ENCODE assay signal across 8 mouse cellular contexts in the genomic region with DNA sequence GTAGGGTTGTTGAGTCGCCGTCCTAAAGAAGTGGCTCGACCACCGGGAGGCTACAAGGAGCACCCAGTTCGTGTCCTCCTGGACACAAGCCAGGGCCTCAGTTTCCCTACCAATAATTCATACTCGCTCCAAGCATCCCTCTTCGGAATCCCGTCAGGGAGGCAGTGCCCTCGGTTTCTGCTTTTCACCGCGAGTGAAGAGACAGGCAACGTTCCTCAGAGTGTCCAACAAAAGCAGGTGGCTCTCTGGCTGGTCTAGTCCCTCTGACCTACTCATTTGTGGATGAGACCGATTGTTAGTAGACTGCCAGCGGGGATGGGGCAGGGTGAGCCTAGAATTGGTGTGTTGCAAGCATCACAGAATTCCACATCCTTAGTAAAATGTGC. TPM values are rescaled to one million over a fixed set of nuclear protein-coding genes. Genes with fewer than 3 reads are reported as not detected.
DNase-seq lines count a peak whose midpoint lies in the region; ATAC-seq and TF ChIP-seq lines count a peak whose summit lies in the region.

No protein-coding gene starts in this region.

- peak overlapping the region; percentile 68 for H3K4me2 ChIP-seq in intestine, embryonic 16.5 days (ENCODE audit: low read depth, low read length)
- H3K4me2 ChIP-seq in neural tube, embryonic 12.5 days (replicated peaks): peak overlapping the region; percentile 60

- no peaks in the 10 kb centered on the region for H3K9me3 ChIP-seq in intestine, embryonic 16.5 days (ENCODE audit: control insufficient read depth, low read length)
- H3K9me3 ChIP-seq in neural tube, embryonic 12.5 days: no peaks in the 10 kb centered on the region

- H3K4me3 ChIP-seq in lung, adult 2 months (replicated peaks; ENCODE audit: extremely low read depth, low read depth, low read length): peak overlapping the region; percentile 59
- peak overlapping the region; percentile 33 for H3K4me3 ChIP-seq in embryonic fibroblast, embryonic 13.5 days (ENCODE audit: insufficient read depth, low read length)
- peak overlapping the region; percentile 45 for H3K4me3 ChIP-seq in intestine, embryonic 16.5 days (ENCODE audit: low read length)
- H3K4me3 ChIP-seq in neural tube, embryonic 12.5 days: peak overlapping the region; percentile 27

- H3K4me1 ChIP-seq in lung, adult 2 months (ENCODE audit: control insufficient read depth, insufficient read depth, low read length): no peaks in the 10 kb centered on the region
- no peaks in the 10 kb centered on the region for H3K4me1 ChIP-seq in embryonic fibroblast, embryonic 13.5 days (ENCODE audit: control insufficient read depth, insufficient read depth, low read length)
- H3K4me1 ChIP-seq in intestine, embryonic 16.5 days (ENCODE audit: control insufficient read depth, insufficient read depth, low read length): no peaks in the 10 kb centered on the region
- H3K4me1 ChIP-seq in neural tube, embryonic 12.5 days: no peaks in the 10 kb centered on the region

- ATAC-seq in intestine, embryonic 16.5 days: no peak
- 0 out of 2 replicates have a peak, but pooled peaks have one; percentile 37 for ATAC-seq in neural tube, embryonic 12.5 days (ENCODE audit: low FRiP score, low read depth)
- no peak for ATAC-seq in monocyte, adult 5-6 weeks (replicated peaks; ENCODE audit: insufficient number of reproducible peaks, low FRiP score, low TSS enrichment, poor library complexity, severe bottlenecking)

- H3K9ac ChIP-seq in intestine, embryonic 16.5 days (ENCODE audit: low read depth, low read length): peak overlapping the region; percentile 49; the same call in 1 of the 2 replicates
- H3K9ac ChIP-seq in neural tube, embryonic 12.5 days: no peak overlapping the region

- WGBS in lung, adult 2 months: 48% methylated on average over 14 of the region's 14 CpGs
- WGBS in intestine, embryonic 16.5 days: 15% methylated on average over 14 of the region's 14 CpGs
- 25% methylated on average over 14 of the region's 14 CpGs for WGBS in neural tube, embryonic 12.5 days

- no peak for DNase-seq in lung, adult 2 months
- no peak for DNase-seq in lung, postnatal 25 days (ENCODE audit: low spot score)
- DNase-seq in thymus, postnatal 0 days (ENCODE audit: low spot score): no peak
- no peak for DNase-seq in thymus, postnatal 4 days

- H3K27ac ChIP-seq in embryonic fibroblast, embryonic 13.5 days (ENCODE audit: insufficient read depth, low read length): no peak overlapping the region
- H3K27ac ChIP-seq in intestine, embryonic 16.5 days (ENCODE audit: low read length): no peak overlapping the region
- H3K27ac ChIP-seq in neural tube, embryonic 12.5 days: no peak overlapping the region

- no peaks in the 10 kb centered on the region for H3K36me3 ChIP-seq in intestine, embryonic 16.5 days (ENCODE audit: control insufficient read depth, insufficient read depth, low read length)
- H3K36me3 ChIP-seq in neural tube, embryonic 12.5 days: no peaks in the 10 kb centered on the region

- no peak for TF ChIP-seq POLR2A in lung, adult 2 months (IDR thresholded peaks at IDR 0.05; ENCODE audit: borderline replicate concordance, extremely low read depth, low read depth, low read length)
- TF ChIP-seq POLR2A in embryonic fibroblast, embryonic 13.5 days (IDR thresholded peaks at IDR 0.05; ENCODE audit: low read depth, low read length): no peak

- TF ChIP-seq CTCF in lung, adult 2 months (IDR thresholded peaks at IDR 0.05; ENCODE audit: insufficient read depth, low read length): no peak
- TF ChIP-seq CTCF in embryonic fibroblast, embryonic 13.5 days (IDR thresholded peaks at IDR 0.05; ENCODE audit: borderline replicate concordance, insufficient read depth, low read length): no peak

- H3K27me3 ChIP-seq in intestine, embryonic 16.5 days (replicated peaks; ENCODE audit: control insufficient read depth, insufficient read depth, low read length): peaks cover 11% of the 10 kb centered on the region; the same call in 1 of the 2 replicates
- peaks cover 4% of the 10 kb centered on the region; the same call in 1 of the 2 replicates for H3K27me3 ChIP-seq in neural tube, embryonic 12.5 days (replicated peaks)

RNA-seq across cellular contexts. Expression of gene Zfp185, which starts 0.4 kb away (rescaled TPM):
- 2.9 and 5.6 TPM in 2 replicates for polyA plus RNA-seq in lung, adult 2 months (2012; rRNA removed)
- polyA plus RNA-seq in embryonic fibroblast, embryonic 13.5 days (2011; ENCODE audit: insufficient read length, low read depth, missing spikeins): 0.78 and 2.7 TPM in 2 replicates
- 4.6 and 4.9 TPM in 2 replicates for polyA plus RNA-seq in intestine, embryonic 16.5 days (2015; fragmentation: Nextera tagmentation; extraction: Ambion mirVana)
- 2.3 and 2.7 TPM in 2 replicates for polyA plus RNA-seq in neural tube, embryonic 12.5 days (2016; fragmentation: Nextera tagmentation; extraction: Ambion mirVana)
- not detected in 3 replicates for total RNA-seq in monocyte, adult 5-6 weeks (2017)
- 0.78 and 0.96 TPM in 2 replicates for polyA plus RNA-seq in thymus, postnatal 0 days (2015; fragmentation: Nextera tagmentation; extraction: Ambion mirVana)

RNA-seq across cellular contexts. Expression of gene Pnma5, which starts 49.4 kb away (rescaled TPM):
- not detected in 2 replicates for polyA plus RNA-seq in lung, adult 2 months (2012; rRNA removed)
- not detected in 2 replicates for polyA plus RNA-seq in embryonic fibroblast, embryonic 13.5 days (2011; ENCODE audit: insufficient read length, low read depth, missing spikeins)
- not detected in 2 replicates for polyA plus RNA-seq in intestine, embryonic 16.5 days (2015; fragmentation: Nextera tagmentation; extraction: Ambion mirVana)
- not detected in 2 replicates for polyA plus RNA-seq in neural tube, embryonic 12.5 days (2016; fragmentation: Nextera tagmentation; extraction: Ambion mirVana)
- not detected in 3 replicates for total RNA-seq in monocyte, adult 5-6 weeks (2017)
- polyA plus RNA-seq in thymus, postnatal 0 days (2015; fragmentation: Nextera tagmentation; extraction: Ambion mirVana): 0.09 TPM in 1 of 2 replicates, not detected in the other
